Mouse (Mus musculus) intestine, embryonic 16.5 days (tissue): ENCODE results near the gene Ephb3. TPM values are rescaled to one million over a fixed set of nuclear protein-coding genes. Genes with fewer than 3 reads are reported as not detected.

Source experiments
- ATAC-seq: fragments of 200-750 bp; cut with Nextera tagmentation; 2 replicates; pipeline ENCODE4 v1.8.0; 2017; ENCODE audit warnings: moderate TSS enrichment, moderate library complexity
- H3K27ac ChIP-seq: fragments of 300-500 bp; sonication (generic); 2 replicates; pipeline ENCODE4 v1.5.1; 2014; ENCODE audit warnings: mild to moderate bottlenecking, low read length
- H3K27me3 ChIP-seq: fragments of 300-500 bp; sonication (generic); replicated peaks from 2 replicates; pipeline ENCODE4 v1.6.1; 2014; ENCODE audit warnings: low read length, control low read depth, mixed read lengths; ENCODE audit not compliant: control insufficient read depth, insufficient read depth
- H3K36me3 ChIP-seq: fragments of 300-500 bp; sonication (generic); 2 replicates; pipeline ENCODE4 v1.6.1; 2014; ENCODE audit warnings: low read length, control low read depth; ENCODE audit not compliant: control insufficient read depth, insufficient read depth
- H3K4me1 ChIP-seq: fragments of 300-500 bp; sonication (generic); 2 replicates; pipeline ENCODE4 v1.6.1; 2014; ENCODE audit warnings: low read length, control low read depth, mixed read lengths; ENCODE audit not compliant: control insufficient read depth, insufficient read depth
- H3K4me2 ChIP-seq: fragments of 300-500 bp; sonication (generic); 2 replicates; pipeline ENCODE4 v1.6.1; 2014; ENCODE audit warnings: low read depth, low read length, control low read depth
- H3K4me3 ChIP-seq: fragments of 300-500 bp; sonication (generic); 2 replicates; pipeline ENCODE4 v1.5.1; 2014; ENCODE audit warnings: mild to moderate bottlenecking, low read length
- H3K9ac ChIP-seq: fragments of 300-500 bp; sonication (generic); 2 replicates; pipeline ENCODE4 v1.6.1; 2014; ENCODE audit warnings: low read depth, low read length
- H3K9me3 ChIP-seq: fragments of 300-500 bp; sonication (generic); 2 replicates; pipeline ENCODE4 v1.6.1; 2016; ENCODE audit warnings: low read length, control low read depth; ENCODE audit not compliant: control insufficient read depth
- WGBS: fragments of 180-500 bp; shearing (Covaris S2); extraction: QIAGEN DNeasy Blood & Tissue Kit; methylation state at CpG from one replicate; pipeline ENCODE4 v1.1.7; 2014; 5-methylcytosine and 5-hydroxymethylcytosine counted together
- polyA plus RNA-seq: library from polyadenylated mRNA; unstranded; fragments of >200 nt; fragmentation: Nextera tagmentation; extraction: Ambion mirVana; gene quantifications from 2 replicates; pipeline ENCODE4 v1.2.1, GENCODE M21; 2015

Ephb3 gene
- polyA plus RNA-seq, 1 experiment from 2014 or later = 9.1 TPM

DNA sequence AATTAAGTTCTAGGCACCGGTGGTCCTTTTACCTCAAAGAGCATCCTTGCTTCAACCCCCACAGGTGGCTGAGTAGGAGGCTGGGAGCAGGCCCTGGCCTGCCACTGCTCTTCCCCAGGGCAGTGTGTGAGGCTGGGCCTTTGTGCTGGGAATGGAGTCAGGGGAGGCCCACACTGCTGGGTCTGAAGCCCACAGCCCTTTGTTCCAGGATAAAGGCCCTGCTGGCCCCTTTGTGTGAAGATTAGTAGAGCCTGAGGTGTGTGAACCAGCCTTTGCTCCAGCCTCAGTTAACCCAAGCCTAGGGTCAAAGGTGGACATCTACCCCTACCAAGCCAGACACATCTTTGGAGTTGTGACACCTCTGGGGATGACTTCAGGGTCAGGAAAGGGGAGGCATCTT, 7.8 kb downstream of the Ephb3 start:
- WGBS = 54% methylated on average over 1 of the region's 1 CpGs
- H3K4me1 ChIP-seq = peaks cover 68% of the 10 kb centered on the region
- no peaks in the 10 kb centered on the region for H3K9me3 ChIP-seq
- no peak overlapping the region for H3K4me3 ChIP-seq
- H3K27me3 ChIP-seq = no peaks in the 10 kb centered on the region
- no peak overlapping the region for H3K9ac ChIP-seq
- ATAC-seq = no peak
- H3K27ac ChIP-seq = no peak overlapping the region
- H3K36me3 ChIP-seq = 0 out of 2 replicates have a peak, but pooled peaks cover 5% of the 10 kb centered on the region
- H3K4me2 ChIP-seq = no peak overlapping the region

DNA sequence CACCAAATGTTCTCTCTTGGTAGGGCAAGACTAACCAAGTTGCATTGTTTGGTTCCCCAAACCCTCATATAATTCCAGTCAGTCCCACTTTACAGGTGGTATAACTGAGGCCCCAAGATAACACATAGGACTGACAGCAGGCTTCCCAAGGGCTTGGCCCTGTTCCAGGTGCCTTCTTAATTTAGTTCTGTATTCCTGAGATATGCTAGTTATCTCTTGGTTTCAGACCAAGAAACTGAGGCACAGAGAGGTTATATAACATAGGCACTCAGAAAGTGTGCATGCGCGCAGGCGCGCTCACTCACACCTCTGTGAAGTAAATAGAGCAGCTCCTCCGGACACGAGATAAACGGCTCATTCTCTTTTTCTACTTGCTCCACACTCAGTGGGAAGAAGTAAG, 9.4 kb downstream of the Ephb3 start:
- H3K9ac ChIP-seq = no peak overlapping the region
- H3K9me3 ChIP-seq = no peaks in the 10 kb centered on the region
- H3K4me1 ChIP-seq = peaks cover 57% of the 10 kb centered on the region
- no peaks in the 10 kb centered on the region for H3K27me3 ChIP-seq
- no peak overlapping the region for H3K27ac ChIP-seq
- H3K4me3 ChIP-seq = no peak overlapping the region
- H3K36me3 ChIP-seq = 0 out of 2 replicates have a peak, but pooled peaks cover 9% of the 10 kb centered on the region
- ATAC-seq = no peak
- WGBS = 89% methylated on average over 7 of the region's 7 CpGs
- no peak overlapping the region for H3K4me2 ChIP-seq

DNA sequence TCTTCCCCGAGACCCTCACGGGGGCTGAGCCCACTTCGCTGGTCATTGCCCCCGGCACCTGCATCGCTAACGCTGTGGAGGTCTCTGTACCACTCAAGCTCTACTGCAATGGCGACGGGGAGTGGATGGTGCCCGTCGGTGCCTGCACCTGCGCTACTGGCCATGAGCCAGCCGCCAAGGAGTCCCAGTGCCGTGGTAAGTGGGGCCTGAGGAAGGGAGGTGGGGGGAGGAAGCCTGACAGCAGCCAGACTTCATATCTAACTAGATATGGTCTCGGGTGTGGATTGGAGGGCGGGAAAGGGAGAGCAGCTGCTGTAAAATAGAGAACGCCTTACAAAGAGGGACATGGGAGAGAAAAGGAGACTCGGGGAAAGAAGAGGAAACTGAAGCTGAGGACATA, 10.2 kb downstream of the Ephb3 start:
- Histone ChIP-seq H3K27me3 (no peaks in the 10 kb centered on the region), H3K9ac (no peak overlapping the region), H3K4me1 (peaks cover 49% of the 10 kb centered on the region), H3K36me3 (0 out of 2 replicates have a peak, but pooled peaks cover 9% of the 10 kb centered on the region), H3K4me3 (no peak overlapping the region), H3K4me2 (no peak overlapping the region), H3K27ac (no peak overlapping the region), H3K9me3 (no peaks in the 10 kb centered on the region)
- ATAC-seq = peak; percentile 32
- WGBS = 56% methylated on average over 17 of the region's 17 CpGs

DNA sequence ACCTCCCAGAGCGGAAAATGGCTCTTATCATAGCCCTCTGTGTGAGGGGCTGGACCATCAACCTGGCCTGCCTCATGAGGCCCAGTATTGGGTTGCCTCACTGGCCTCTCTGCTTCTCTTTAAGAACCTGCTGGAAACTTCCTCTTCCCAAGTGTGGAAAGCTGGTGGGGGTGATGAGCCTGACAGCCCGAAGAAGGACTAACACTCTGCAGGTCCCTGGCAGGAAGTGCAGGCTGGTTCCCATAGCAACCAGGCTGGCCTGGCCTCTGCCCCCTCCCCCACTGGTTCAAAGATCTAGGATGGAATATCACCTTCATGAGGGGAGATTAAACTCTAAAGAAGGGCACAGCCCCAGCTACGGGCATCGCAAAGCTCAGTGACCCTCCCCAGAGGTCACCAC, 11.5 kb downstream of the Ephb3 start:
- H3K27ac ChIP-seq = no peak overlapping the region
- no peaks in the 10 kb centered on the region for H3K27me3 ChIP-seq
- no peaks in the 10 kb centered on the region for H3K9me3 ChIP-seq
- no peak overlapping the region for H3K9ac ChIP-seq
- WGBS = 30% methylated on average over 4 of the region's 4 CpGs
- no peak overlapping the region for H3K4me2 ChIP-seq
- ATAC-seq = no peak
- no peak overlapping the region for H3K4me3 ChIP-seq
- 0 out of 2 replicates have a peak, but pooled peaks cover 12% of the 10 kb centered on the region for H3K36me3 ChIP-seq
- H3K4me1 ChIP-seq = peaks cover 39% of the 10 kb centered on the region

DNA sequence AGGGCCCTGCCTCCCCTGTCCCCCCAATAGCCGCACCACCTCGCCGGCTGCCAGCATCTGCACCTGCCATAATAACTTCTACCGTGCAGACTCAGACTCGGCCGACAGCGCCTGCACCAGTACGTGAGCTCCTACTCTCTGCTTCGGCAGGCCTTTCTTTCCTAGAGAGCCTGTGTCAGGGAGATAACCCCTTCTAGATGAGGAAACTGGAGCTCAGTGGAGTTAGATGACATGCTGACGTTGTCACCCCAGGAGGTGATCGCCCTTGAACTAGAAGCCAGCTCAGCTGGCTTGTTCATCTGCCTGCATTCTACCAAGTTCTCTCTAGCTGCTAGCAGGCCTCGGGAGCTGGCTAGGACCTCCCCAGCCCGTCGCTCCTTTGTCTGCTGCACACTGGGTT, 12.7 kb downstream of the Ephb3 start:
- Histone ChIP-seq H3K4me3 (no peak overlapping the region), H3K36me3 (0 out of 2 replicates have a peak, but pooled peaks cover 12% of the 10 kb centered on the region), H3K4me2 (no peak overlapping the region), H3K9me3 (no peaks in the 10 kb centered on the region), H3K27ac (no peak overlapping the region), H3K27me3 (no peaks in the 10 kb centered on the region), H3K4me1 (peaks cover 31% of the 10 kb centered on the region), H3K9ac (no peak overlapping the region)
- WGBS = 86% methylated on average over 14 of the region's 14 CpGs
- no peak for ATAC-seq

DNA sequence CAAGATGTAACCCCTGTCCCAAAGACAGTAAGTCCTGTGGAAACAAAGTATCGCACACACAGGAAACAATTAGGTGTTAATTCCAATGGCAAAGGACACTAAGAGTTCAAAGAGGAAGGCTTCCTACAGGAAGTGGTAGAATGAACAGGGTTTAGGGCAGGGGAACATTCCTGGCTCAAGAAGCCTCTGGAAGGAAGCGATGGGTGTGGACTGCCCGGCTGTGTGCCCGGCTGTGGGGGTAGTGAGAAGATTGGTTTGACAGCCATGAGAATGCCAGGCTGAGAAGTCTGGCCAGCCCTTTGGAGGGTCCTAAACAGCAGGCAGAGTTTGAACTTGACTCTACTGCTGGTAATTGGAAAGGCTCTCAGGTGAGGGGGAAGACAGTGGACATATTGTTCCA, 15.1 kb downstream of the Ephb3 start:
- H3K9ac ChIP-seq = no peak overlapping the region
- no peak overlapping the region for H3K4me3 ChIP-seq
- H3K4me1 ChIP-seq = peaks cover 25% of the 10 kb centered on the region
- no peak for ATAC-seq
- H3K27ac ChIP-seq = no peak overlapping the region
- no peaks in the 10 kb centered on the region for H3K27me3 ChIP-seq
- no peaks in the 10 kb centered on the region for H3K9me3 ChIP-seq
- H3K36me3 ChIP-seq = 0 out of 2 replicates have a peak, but pooled peaks cover 8% of the 10 kb centered on the region
- no peak overlapping the region for H3K4me2 ChIP-seq
- WGBS = 86% methylated on average over 4 of the region's 4 CpGs

DNA sequence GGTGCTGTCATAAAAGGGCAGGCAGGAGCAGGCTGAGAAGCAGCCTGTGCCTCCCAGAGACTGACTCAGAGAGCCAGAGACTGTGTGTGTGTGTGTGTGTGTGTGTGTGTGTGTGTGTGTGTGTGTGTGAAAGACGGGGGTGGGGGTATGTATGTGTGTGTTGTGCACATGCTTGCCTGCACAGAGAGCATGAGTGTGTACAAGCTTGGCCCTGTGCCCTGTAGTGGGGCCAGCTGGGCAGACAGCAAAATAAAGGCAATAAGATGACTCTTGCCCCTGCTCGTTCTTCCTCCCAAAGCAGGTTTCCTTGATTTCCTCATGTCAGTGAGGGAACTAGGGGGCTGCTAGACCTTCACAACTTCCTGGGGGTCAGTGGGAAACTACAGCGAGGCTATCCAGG, 18.5 kb downstream of the Ephb3 start:
- H3K4me3 ChIP-seq = no peak overlapping the region
- WGBS = 65% methylated on average over 3 of the region's 3 CpGs
- H3K9me3 ChIP-seq = no peaks in the 10 kb centered on the region
- no peak overlapping the region for H3K27ac ChIP-seq
- 0 out of 2 replicates have a peak, but pooled peaks cover 7% of the 10 kb centered on the region for H3K36me3 ChIP-seq
- H3K4me2 ChIP-seq = no peak overlapping the region
- ATAC-seq = no peak
- H3K9ac ChIP-seq = no peak overlapping the region
- 0 out of 2 replicates have a peak, but pooled peaks cover 6% of the 10 kb centered on the region for H3K4me1 ChIP-seq
- no peaks in the 10 kb centered on the region for H3K27me3 ChIP-seq

DNA sequence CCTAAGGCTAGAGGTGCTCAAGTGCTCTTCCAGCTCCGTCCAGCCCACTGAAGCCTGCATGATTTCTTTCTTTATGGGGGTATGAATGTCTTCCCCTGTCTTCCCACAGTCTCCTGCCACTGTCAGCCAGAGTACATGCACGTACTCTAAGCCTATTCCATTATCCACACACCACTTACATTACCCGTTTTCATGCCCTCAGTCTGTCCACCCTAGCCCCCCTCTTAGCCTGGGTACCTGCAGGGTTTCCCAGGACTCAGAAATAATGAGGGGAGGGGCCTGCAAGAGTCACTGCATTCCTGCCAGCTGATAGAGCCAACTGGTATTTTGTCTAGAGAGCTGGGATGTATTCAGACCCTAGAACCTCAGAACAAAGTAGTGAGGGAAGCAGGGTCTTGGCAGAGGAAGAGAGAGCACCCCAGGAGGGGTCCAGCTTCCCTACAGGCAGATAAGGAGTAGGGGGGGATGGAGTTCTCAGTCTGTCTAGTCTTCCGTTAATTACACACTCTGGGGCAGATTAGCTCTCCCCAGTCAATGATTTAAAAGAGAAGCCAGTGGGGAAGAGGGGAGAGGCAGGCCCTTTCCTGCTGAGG, 20.2 kb downstream of the Ephb3 start:
- 0 out of 2 replicates have a peak, but pooled peaks cover 3% of the 10 kb centered on the region for H3K36me3 ChIP-seq
- no peaks in the 10 kb centered on the region for H3K9me3 ChIP-seq
- H3K4me2 ChIP-seq = no peak overlapping the region
- no peak overlapping the region for H3K9ac ChIP-seq
- WGBS = 49% methylated on average over 4 of the region's 4 CpGs
- ATAC-seq = no peak
- no peak overlapping the region for H3K4me3 ChIP-seq
- H3K4me1 ChIP-seq = 0 out of 2 replicates have a peak, but pooled peaks cover 6% of the 10 kb centered on the region
- no peak overlapping the region for H3K27ac ChIP-seq
- no peaks in the 10 kb centered on the region for H3K27me3 ChIP-seq

DNA sequence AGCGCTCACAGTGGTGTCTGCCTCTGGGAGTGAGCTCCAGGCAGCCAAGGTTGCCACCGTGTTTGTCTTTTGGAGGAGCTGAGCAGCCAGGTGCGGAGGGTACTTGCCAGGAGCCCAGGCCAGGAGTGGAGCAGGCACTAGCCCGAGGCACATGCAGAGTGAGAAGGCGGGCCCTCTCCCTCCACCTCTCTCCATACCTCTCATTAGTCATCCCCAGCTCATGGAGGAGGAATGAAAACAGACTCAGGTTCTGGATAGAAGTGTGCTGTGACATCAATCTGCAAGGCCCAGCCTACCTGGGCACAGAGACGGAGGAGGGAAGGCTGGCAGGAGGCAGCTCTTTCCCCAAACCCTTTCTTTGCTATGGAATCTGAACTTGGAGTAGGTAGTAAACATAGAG, 22.1 kb downstream of the Ephb3 start:
- 61% methylated on average over 6 of the region's 6 CpGs for WGBS
- no peak overlapping the region for H3K4me3 ChIP-seq
- no peaks in the 10 kb centered on the region for H3K9me3 ChIP-seq
- H3K4me2 ChIP-seq = no peak overlapping the region
- ATAC-seq = no peak
- no peaks in the 10 kb centered on the region for H3K27me3 ChIP-seq
- no peak overlapping the region for H3K27ac ChIP-seq
- H3K4me1 ChIP-seq = 0 out of 2 replicates have a peak, but pooled peaks cover 6% of the 10 kb centered on the region
- no peaks in the 10 kb centered on the region for H3K36me3 ChIP-seq
- no peak overlapping the region for H3K9ac ChIP-seq

DNA sequence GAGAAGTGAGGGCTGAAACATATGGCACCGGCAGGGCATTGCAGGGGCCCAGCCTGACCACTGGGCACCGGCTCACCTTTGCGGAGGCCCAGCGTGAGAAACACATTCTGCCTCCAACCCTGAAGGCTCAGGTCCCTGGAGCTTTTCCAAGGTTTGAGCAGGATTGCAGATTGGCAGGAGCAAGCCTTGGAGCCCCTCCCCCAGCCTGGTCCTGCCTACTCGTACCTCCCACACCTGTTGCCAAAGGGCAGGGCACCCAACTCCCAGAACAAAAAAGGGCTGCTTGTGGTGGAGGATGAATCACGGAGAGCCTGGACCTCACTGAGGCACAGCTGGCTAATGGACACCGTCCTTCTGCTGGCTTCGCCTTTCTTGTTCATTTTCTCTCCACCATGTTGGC, 30.6 kb downstream of the Ephb3 start:
- 0 out of 2 replicates have a peak, but pooled peaks cover 11% of the 10 kb centered on the region for H3K4me1 ChIP-seq
- no peaks in the 10 kb centered on the region for H3K9me3 ChIP-seq
- ATAC-seq = peak; percentile 66
- no peak overlapping the region for H3K27ac ChIP-seq
- no peak overlapping the region for H3K4me3 ChIP-seq
- WGBS = 63% methylated on average over 8 of the region's 8 CpGs
- H3K36me3 ChIP-seq = no peaks in the 10 kb centered on the region
- H3K4me2 ChIP-seq = no peak overlapping the region
- H3K9ac ChIP-seq = no peak overlapping the region
- H3K27me3 ChIP-seq = no peaks in the 10 kb centered on the region
